8 mouse cellular contexts compared by ENCODE assay signal in genomic region chr8:117498915-117499540, GRCm38 (mm10). TPM values are rescaled to one million over a fixed set of nuclear protein-coding genes. Genes with fewer than 3 reads are reported as not detected.
DNase-seq lines count a peak whose midpoint lies in the region; ATAC-seq and TF ChIP-seq lines count a peak whose summit lies in the region.

No protein-coding gene starts in this region.

- no peaks in the 10 kb centered on the region for H3K79me2 ChIP-seq in liver, adult 2 months (ENCODE audit: control insufficient read depth, insufficient read depth, low read length)

- H3K4me3 ChIP-seq in liver, adult 2 months (ENCODE audit: insufficient read depth, low read depth, low read length), result peak overlapping the region; percentile 54; the same call in 1 of the 2 replicates
- H3K4me3 ChIP-seq in embryonic facial prominence, embryonic 10.5 days, result peak overlapping the region; percentile 81
- peak overlapping the region; percentile 63 for H3K4me3 ChIP-seq in limb, embryonic 10.5 days

- no peak overlapping the region for H3K27ac ChIP-seq in liver, adult 2 months (replicated peaks; ENCODE audit: insufficient read depth, low read depth, low read length)
- H3K27ac ChIP-seq in embryonic facial prominence, embryonic 10.5 days (replicated peaks), result no peak overlapping the region
- no peak overlapping the region for H3K27ac ChIP-seq in limb, embryonic 10.5 days

- no peaks in the 10 kb centered on the region for H3K36me3 ChIP-seq in liver, adult 2 months (ENCODE audit: control insufficient read depth, insufficient read depth, low read length)
- no peaks in the 10 kb centered on the region for H3K36me3 ChIP-seq in embryonic facial prominence, embryonic 10.5 days (replicated peaks)
- no peaks in the 10 kb centered on the region for H3K36me3 ChIP-seq in limb, embryonic 10.5 days

- H3K9me3 ChIP-seq in embryonic facial prominence, embryonic 10.5 days, result no peaks in the 10 kb centered on the region
- no peaks in the 10 kb centered on the region for H3K9me3 ChIP-seq in limb, embryonic 10.5 days (replicated peaks)

- ATAC-seq in neutrophil, adult 5-6 weeks (ENCODE audit: extremely low read depth, insufficient number of reproducible peaks, low FRiP score, poor library complexity, severe bottlenecking), result 0 out of 2 replicates have a peak, but pooled peaks have one; percentile 0
- ATAC-seq in erythroblast, adult 5-6 weeks (replicated peaks; ENCODE audit: low FRiP score, poor library complexity, severe bottlenecking), result no peak

- H3K4me1 ChIP-seq in liver, adult 2 months (ENCODE audit: control insufficient read depth, insufficient read depth, low read length), result 0 out of 2 replicates have a peak, but pooled peaks cover 2% of the 10 kb centered on the region
- H3K4me1 ChIP-seq in embryonic facial prominence, embryonic 10.5 days, result peaks cover 21% of the 10 kb centered on the region
- H3K4me1 ChIP-seq in limb, embryonic 10.5 days, result peaks cover 17% of the 10 kb centered on the region

- TF ChIP-seq POLR2A in liver, adult 2 months (IDR thresholded peaks at IDR 0.05; ENCODE audit: extremely low read depth, insufficient read depth, low read length), result no peak

- H3K9ac ChIP-seq in liver, adult 2 months (ENCODE audit: low read depth, low read length), result no peak overlapping the region

- whole genome bisulfite sequencing in liver, adult 2 months, result 26% methylated on average over 20 of the region's 20 CpGs
- 5% methylated on average over 20 of the region's 20 CpGs for WGBS in embryonic facial prominence, embryonic 10.5 days
- 7% methylated on average over 20 of the region's 20 CpGs for WGBS in limb, embryonic 10.5 days

- H3K27me3 ChIP-seq in liver, adult 2 months (ENCODE audit: control insufficient read depth, insufficient read depth, low read length), result 0 out of 2 replicates have a peak, but pooled peaks cover 7% of the 10 kb centered on the region
- H3K27me3 ChIP-seq in embryonic facial prominence, embryonic 10.5 days (replicated peaks; ENCODE audit: low read depth, poor library complexity, severe bottlenecking), result peaks cover 42% of the 10 kb centered on the region
- peaks cover 44% of the 10 kb centered on the region for H3K27me3 ChIP-seq in limb, embryonic 10.5 days (ENCODE audit: low read depth, poor library complexity, severe bottlenecking)

- DNase-seq in liver, adult 2 months (ENCODE audit: extremely low read depth, low read depth, low spot score), result no peak
- DNase-seq in liver (no peak), MN1 (ENCODE audit: low spot score) (no peak)
- DNase-seq in embryonic facial prominence, embryonic 10.5 days (ENCODE audit: low spot score), result peak; percentile 52
- peak; percentile 37 for DNase-seq in limb, embryonic 10.5 days (ENCODE audit: low spot score)
- no peak for DNase-seq in cerebellum, postnatal 14 days

- TF ChIP-seq CTCF in liver, adult 2 months (IDR thresholded peaks at IDR 0.05; ENCODE audit: low read depth, low read length), result no peak

RNA-seq across cellular contexts. Expression of gene Plcg2, which starts 0.9 kb away (rescaled TPM):
- 1.8 and 2.1 TPM in 2 replicates for total RNA-seq in liver, adult 2 months (2014; rRNA removed)
- polyA plus RNA-seq in liver, adult 2 months (2012; rRNA removed), result 0.42 and 0.95 TPM in 2 replicates
- 5.4 and 5.8 TPM in 2 replicates for polyA plus RNA-seq in embryonic facial prominence, embryonic 10.5 days (2016; fragmentation: Nextera tagmentation; extraction: Ambion mirVana)
- 6.0 and 10.0 TPM in 2 replicates for polyA plus RNA-seq in limb, embryonic 10.5 days (2016; fragmentation: Nextera tagmentation; extraction: Ambion mirVana)
- total RNA-seq in neutrophil, adult 5-6 weeks (2017), result 220 and 238 TPM in 2 replicates
- total RNA-seq in erythroblast, adult 5-6 weeks (2015; ENCODE audit: low replicate concordance), result 16.1 and 19.6 TPM in 2 replicates
- 19.0 and 19.8 TPM in 2 replicates for total RNA-seq in erythroblast, adult 5-6 weeks (2017; ENCODE audit: low replicate concordance)

Comparison
In these comparisons a context has a peak if more than half of its experiments do, and no peak if none do; other contexts are left out.
1. DNase-seq: peak in embryonic facial prominence, embryonic 10.5 days (single experiment) and limb, embryonic 10.5 days (single experiment); none in liver, adult 2 months (single experiment), liver (single experiment), cerebellum, postnatal 14 days (0 of 2) and MN1 (single experiment).
2. RNA of gene Plcg2, which starts 0.9 kb away (total RNA-seq): 220 to 238 TPM in neutrophil, adult 5-6 weeks; 16.1 to 19.8 TPM in erythroblast, adult 5-6 weeks and 1.8 to 2.1 TPM in liver, adult 2 months; every median in the first group is over 10 times any median in the second.
3. Peak in every context shown above with its lines, with median percentiles within 50 percentile points of each other: H3K4me3 ChIP-seq.